Mouse (Mus musculus): ENCODE results near the gene B3galt2. TPM values are rescaled to one million over a fixed set of nuclear protein-coding genes. Genes with fewer than 3 reads are reported as not detected.
"Not testable (repeated sequence)": the region's sequence is repeated elsewhere in the genome, so short reads cannot be mapped to it uniquely, and the experiment has no call there.

B3galt2 gene
- total and polyA plus RNA-seq, 2 experiments = under 0.01 TPM; not detected in 1

- Histone ChIP-seq H3K27me3 (ENCODE audit: control insufficient read depth, insufficient read depth, low read length) (no peaks in the 10 kb centered on the region), H3K36me3 (ENCODE audit: control insufficient read depth, insufficient read depth, low read length) (peaks cover 3% of the 10 kb centered on the region; the same call in 1 of the 2 replicates), H3K79me2 (ENCODE audit: control insufficient read depth, insufficient read depth, low read length) (no peaks in the 10 kb centered on the region), H3K9ac (ENCODE audit: low read depth, low read length) (no peak overlapping the region), H3K27ac (replicated peaks; ENCODE audit: insufficient read depth, low read depth, low read length) (no peak overlapping the region), H3K4me3 (ENCODE audit: insufficient read depth, low read depth, low read length) (no peak overlapping the region), H3K4me1 (ENCODE audit: control insufficient read depth, insufficient read depth, low read length) (peaks cover 4% of the 10 kb centered on the region; the same call in 1 of the 2 replicates)
- WGBS = 95% methylated on average over 4 of the region's 4 CpGs
- no peak for DNase-seq (ENCODE audit: extremely low read depth, low read depth, low spot score)
- TF ChIP-seq CTCF (IDR thresholded peaks at IDR 0.05; ENCODE audit: low read depth, low read length) (no peak), POLR2A (IDR thresholded peaks at IDR 0.05; ENCODE audit: extremely low read depth, insufficient read depth, low read length) (no peak)
Measured at GRCm38 (mm10) chr1:143646219-143646618, 5.8 kb downstream of the B3galt2 start.

- Histone ChIP-seq H3K27ac (replicated peaks; ENCODE audit: insufficient read depth, low read depth, low read length) (no peak overlapping the region), H3K27me3 (ENCODE audit: control insufficient read depth, insufficient read depth, low read length) (no peaks in the 10 kb centered on the region), H3K36me3 (ENCODE audit: control insufficient read depth, insufficient read depth, low read length) (peaks cover 7% of the 10 kb centered on the region), H3K79me2 (ENCODE audit: control insufficient read depth, insufficient read depth, low read length) (no peaks in the 10 kb centered on the region), H3K4me3 (ENCODE audit: insufficient read depth, low read depth, low read length) (no peak overlapping the region), H3K9ac (ENCODE audit: low read depth, low read length) (no peak overlapping the region), H3K4me1 (ENCODE audit: control insufficient read depth, insufficient read depth, low read length) (peaks cover 4% of the 10 kb centered on the region; the same call in 1 of the 2 replicates)
- DNase-seq (ENCODE audit: extremely low read depth, low read depth, low spot score) = peak; percentile 62
- WGBS = 63% methylated on average over 2 of the region's 2 CpGs
- TF ChIP-seq CTCF (IDR thresholded peaks at IDR 0.05; ENCODE audit: low read depth, low read length) = no peak
- TF ChIP-seq POLR2A (IDR thresholded peaks at IDR 0.05; ENCODE audit: extremely low read depth, insufficient read depth, low read length) = no peak
Measured at GRCm38 (mm10) chr1:143650317-143650716, 9.9 kb downstream of the B3galt2 start.

- no peak overlapping the region for H3K27ac ChIP-seq (replicated peaks; ENCODE audit: insufficient read depth, low read depth, low read length)
- 92% methylated on average over 3 of the region's 3 CpGs for WGBS
- H3K36me3 ChIP-seq (ENCODE audit: control insufficient read depth, insufficient read depth, low read length) = peaks cover 7% of the 10 kb centered on the region
- no peaks in the 10 kb centered on the region for H3K79me2 ChIP-seq (ENCODE audit: control insufficient read depth, insufficient read depth, low read length)
- H3K4me1 ChIP-seq (ENCODE audit: control insufficient read depth, insufficient read depth, low read length) = peaks cover 4% of the 10 kb centered on the region; the same call in 1 of the 2 replicates
- no peak overlapping the region for H3K4me3 ChIP-seq (ENCODE audit: insufficient read depth, low read depth, low read length)
- TF ChIP-seq POLR2A (IDR thresholded peaks at IDR 0.05; ENCODE audit: extremely low read depth, insufficient read depth, low read length) (no peak), CTCF (IDR thresholded peaks at IDR 0.05; ENCODE audit: low read depth, low read length) (no peak)
- no peak for DNase-seq (ENCODE audit: extremely low read depth, low read depth, low spot score)
- H3K9ac ChIP-seq (ENCODE audit: low read depth, low read length) = no peak overlapping the region
- no peaks in the 10 kb centered on the region for H3K27me3 ChIP-seq (ENCODE audit: control insufficient read depth, insufficient read depth, low read length)
Measured at GRCm38 (mm10) chr1:143653646-143654045, 13.2 kb downstream of the B3galt2 start.

- H3K4me3 ChIP-seq (ENCODE audit: insufficient read depth, low read depth, low read length) = no peak overlapping the region
- no peaks in the 10 kb centered on the region; the same call in 1 of the 2 replicates for H3K79me2 ChIP-seq (ENCODE audit: control insufficient read depth, insufficient read depth, low read length)
- H3K27me3 ChIP-seq (ENCODE audit: control insufficient read depth, insufficient read depth, low read length) = no peaks in the 10 kb centered on the region
- peaks cover 2% of the 10 kb centered on the region; the same call in 1 of the 2 replicates for H3K4me1 ChIP-seq (ENCODE audit: control insufficient read depth, insufficient read depth, low read length)
- TF ChIP-seq POLR2A (IDR thresholded peaks at IDR 0.05; ENCODE audit: extremely low read depth, insufficient read depth, low read length) (no peak), CTCF (IDR thresholded peaks at IDR 0.05; ENCODE audit: low read depth, low read length) (no peak)
- no peak overlapping the region for H3K9ac ChIP-seq (ENCODE audit: low read depth, low read length)
- DNase-seq (ENCODE audit: extremely low read depth, low read depth, low spot score) = peak; percentile 98
- no peak overlapping the region for H3K27ac ChIP-seq (replicated peaks; ENCODE audit: insufficient read depth, low read depth, low read length)
- WGBS = 37% methylated on average over 2 of the region's 2 CpGs
- H3K36me3 ChIP-seq (ENCODE audit: control insufficient read depth, insufficient read depth, low read length) = peaks cover 4% of the 10 kb centered on the region; the same call in 1 of the 2 replicates
Measured at GRCm38 (mm10) chr1:143663197-143663596, 22.7 kb downstream of the B3galt2 start.

- H3K4me1 ChIP-seq (ENCODE audit: control insufficient read depth, insufficient read depth, low read length); H3K4me3 ChIP-seq (ENCODE audit: insufficient read depth, low read depth, low read length); H3K36me3 ChIP-seq (ENCODE audit: control insufficient read depth, insufficient read depth, low read length); H3K27ac ChIP-seq (replicated peaks; ENCODE audit: insufficient read depth, low read depth, low read length); DNase-seq (ENCODE audit: extremely low read depth, low read depth, low spot score); H3K79me2 ChIP-seq (ENCODE audit: control insufficient read depth, insufficient read depth, low read length); H3K27me3 ChIP-seq (ENCODE audit: control insufficient read depth, insufficient read depth, low read length); H3K9ac ChIP-seq (ENCODE audit: low read depth, low read length): not testable (repeated sequence)
- WGBS = 89% methylated on average over 4 of the region's 4 CpGs
Measured at GRCm38 (mm10) chr1:143664786-143665185, 24.3 kb downstream of the B3galt2 start.

- Histone ChIP-seq H3K4me3 (ENCODE audit: insufficient read depth, low read depth, low read length) (no peak overlapping the region), H3K36me3 (ENCODE audit: control insufficient read depth, insufficient read depth, low read length) (peaks cover 34% of the 10 kb centered on the region), H3K9ac (ENCODE audit: low read depth, low read length) (no peak overlapping the region), H3K79me2 (ENCODE audit: control insufficient read depth, insufficient read depth, low read length) (peaks cover 2% of the 10 kb centered on the region; the same call in 1 of the 2 replicates), H3K4me1 (ENCODE audit: control insufficient read depth, insufficient read depth, low read length) (no peaks in the 10 kb centered on the region), H3K27ac (replicated peaks; ENCODE audit: insufficient read depth, low read depth, low read length) (no peak overlapping the region), H3K27me3 (ENCODE audit: control insufficient read depth, insufficient read depth, low read length) (no peaks in the 10 kb centered on the region)
- no peak for DNase-seq (ENCODE audit: extremely low read depth, low read depth, low spot score)
- 85% methylated on average over 4 of the region's 4 CpGs for whole genome bisulfite sequencing
- no peak for TF ChIP-seq CTCF (IDR thresholded peaks at IDR 0.05; ENCODE audit: low read depth, low read length)
- TF ChIP-seq POLR2A (IDR thresholded peaks at IDR 0.05; ENCODE audit: extremely low read depth, insufficient read depth, low read length) = no peak
Measured at GRCm38 (mm10) chr1:143675734-143676361, 35.4 kb downstream of the B3galt2 start.

Data from liver, adult 2 months (tissue).